Mouse (Mus musculus): ENCODE data around the gene Tomm6. TPM values are rescaled to one million over a fixed set of nuclear protein-coding genes. Genes with fewer than 3 reads are reported as not detected.

Tomm6 gene
- polyA plus RNA-seq (2012; rRNA removed; ENCODE audit: low replicate concordance), result 114 and 120 TPM in 2 replicates

GRCm38 (mm10) chr17:47688344-47688607 lies at the start of gene Tomm6:
Tomm6 (minus strand) TSS chr17:47688386.

DNA sequence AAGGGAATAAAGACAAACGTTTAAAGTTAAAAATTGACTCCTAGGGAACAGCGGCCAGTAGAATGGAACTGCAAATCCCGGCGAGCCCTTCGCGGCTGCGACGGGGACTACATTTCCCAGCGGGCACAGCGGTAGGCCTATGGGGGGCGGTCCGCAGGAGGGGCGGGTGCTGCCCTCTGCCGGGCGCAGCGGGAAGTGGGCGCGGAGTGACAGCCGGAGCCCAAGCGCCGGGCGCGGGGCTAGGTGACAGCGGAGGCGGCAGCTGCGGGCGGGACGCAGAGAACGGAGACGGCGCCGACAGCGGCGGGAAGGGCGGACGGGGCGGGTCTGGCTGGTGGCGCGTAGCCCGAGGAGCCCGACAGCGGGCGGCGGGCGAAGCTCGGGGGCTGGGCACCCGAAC lies 48.7 kb upstream of the Tomm6 start, which contains the start of gene Tfeb:
Gene Tfeb (plus strand): TSS at position 175 of the 400 bp plus-strand sequence.

GRCm38 (mm10) chr17:47726566-47726965 lies 38.4 kb upstream of the Tomm6 start, which contains the start of gene Pgc:
Pgc (plus strand) TSS chr17:47726842.

DNA sequence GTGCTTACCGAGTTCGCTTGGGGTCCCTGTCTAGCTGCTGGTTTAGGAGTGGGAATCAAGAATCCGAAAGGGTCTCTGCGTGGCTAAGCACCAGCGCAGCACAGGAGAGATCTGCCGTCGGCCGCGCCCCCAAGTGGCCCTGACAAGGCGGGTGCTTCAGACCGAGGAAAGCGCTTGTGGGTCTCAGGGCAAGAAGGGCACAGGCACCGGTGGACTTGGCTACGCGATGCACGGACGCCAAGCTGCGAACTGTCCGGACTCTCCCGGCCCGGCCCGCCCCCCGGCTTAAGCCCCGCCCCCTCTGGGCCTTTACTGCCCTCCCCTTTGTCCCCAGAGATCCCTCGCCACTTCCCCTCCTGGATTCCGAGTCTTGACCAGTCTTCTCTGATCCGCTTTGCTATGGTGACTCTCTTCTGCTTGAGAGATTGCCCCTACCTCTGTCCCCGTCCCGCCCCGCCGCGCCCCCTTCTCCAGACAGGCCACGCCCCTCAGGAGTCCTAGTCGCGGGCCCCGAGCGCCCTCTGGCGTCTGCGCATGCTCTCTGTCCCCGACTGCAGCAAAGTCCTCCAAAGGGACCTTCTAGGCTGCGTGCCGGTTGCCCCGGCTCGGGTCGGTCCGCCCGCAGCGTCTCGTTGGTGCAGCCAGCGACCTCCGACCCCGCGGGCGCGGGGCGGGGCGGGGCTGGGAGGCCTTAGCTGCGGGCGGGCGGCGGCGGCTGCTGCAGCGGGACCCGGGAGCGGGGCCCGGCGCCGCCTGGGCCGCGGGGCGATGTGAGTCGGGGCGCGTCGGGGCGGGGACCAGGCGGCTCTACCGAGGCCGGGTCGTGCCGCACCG lies 6.5 kb upstream of the Tomm6 start, which contains the start of gene Prickle4:
Gene Prickle4 (minus strand): TSS at position 234 of the 834 bp plus-strand sequence.

GRCm38 (mm10) chr17:47694442-47694502 lies 6.1 kb upstream of the Tomm6 start, which contains the start of gene Gm21981:
Gm21981 (minus strand) TSS chr17:47694455.

DNA sequence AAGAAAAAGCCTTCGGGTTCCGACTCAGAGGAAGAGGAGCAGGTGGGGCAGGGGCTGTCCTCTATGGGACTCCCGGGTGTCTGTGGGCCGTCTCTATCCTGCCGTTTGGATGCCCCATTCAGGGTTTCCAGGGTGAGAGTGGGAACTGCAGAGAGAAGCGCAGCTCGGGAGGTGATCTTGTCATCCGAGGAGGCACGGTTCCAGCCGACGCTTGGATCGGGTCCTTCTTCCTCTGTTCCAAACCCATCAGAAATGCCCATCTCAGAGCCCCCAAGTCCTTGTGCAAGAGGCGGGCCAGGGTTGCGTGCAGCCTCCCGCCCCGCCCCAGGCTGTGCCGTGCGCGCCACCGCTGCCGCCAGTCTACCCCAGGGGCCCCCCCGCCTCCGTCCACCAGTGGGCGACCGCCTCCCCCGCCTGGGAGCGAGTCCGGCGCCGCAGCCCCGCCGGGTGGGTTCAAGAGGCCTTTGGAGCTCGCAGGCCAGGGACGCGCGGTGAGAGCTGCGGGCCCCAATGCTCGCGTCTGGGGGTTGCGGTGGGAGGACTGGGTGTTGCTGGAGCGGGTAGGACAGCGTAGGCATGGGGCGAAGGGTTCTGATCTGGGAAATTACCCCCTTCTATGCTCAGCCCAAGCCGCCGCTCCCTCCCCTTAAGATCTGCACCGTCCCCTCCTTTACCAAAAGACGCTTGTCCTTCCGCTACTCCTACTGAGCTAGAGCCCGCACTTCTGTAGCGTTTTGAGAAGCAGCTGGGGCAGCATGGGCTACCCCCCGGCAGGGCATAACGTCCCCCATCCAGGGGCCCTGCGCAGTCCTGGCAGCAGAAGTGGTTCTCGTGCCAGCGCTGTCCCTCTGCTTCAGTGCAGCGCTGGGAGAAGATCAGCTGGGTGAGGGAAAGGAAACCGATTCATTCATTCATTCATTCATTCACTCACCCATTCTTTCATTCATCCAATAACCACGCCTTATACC lies 706 bp upstream of the Tomm6 start, which contains the start of gene Frs3:
Gene Frs3 (plus strand): TSS at position 423 of the 968 bp plus-strand sequence.

Other genes with a start within 250 kb of the Tomm6 start
- 23.0 and 29.7 TPM in 2 replicates for gene Taf8, start 186.1 kb downstream of the Tomm6 start, polyA plus RNA-seq (2012; rRNA removed; ENCODE audit: low replicate concordance)
- gene Ccnd3, start 183.3 kb downstream of the Tomm6 start, polyA plus RNA-seq (2012; rRNA removed; ENCODE audit: low replicate concordance), result 140 and 227 TPM in 2 replicates
- 8.7 and 11.1 TPM in 2 replicates for gene Bysl, start 76.9 kb downstream of the Tomm6 start, polyA plus RNA-seq (2012; rRNA removed; ENCODE audit: low replicate concordance)
- gene Med20, start 76.8 kb downstream of the Tomm6 start, polyA plus RNA-seq (2012; rRNA removed; ENCODE audit: low replicate concordance), result 20.8 and 39.5 TPM in 2 replicates
- gene Gm20517, start 76.8 kb downstream of the Tomm6 start, polyA plus RNA-seq (2012; rRNA removed; ENCODE audit: low replicate concordance), result 1.0 and 1.2 TPM in 2 replicates
- gene Usp49, start 57.7 kb downstream of the Tomm6 start, polyA plus RNA-seq (2012; rRNA removed; ENCODE audit: low replicate concordance), result 6.2 and 6.9 TPM in 2 replicates
- gene Frs3, start 644 bp upstream of the Tomm6 start, polyA plus RNA-seq (2012; rRNA removed; ENCODE audit: low replicate concordance), result 15.2 and 18.4 TPM in 2 replicates
- gene Gm21981, start 6.1 kb upstream of the Tomm6 start, polyA plus RNA-seq (2012; rRNA removed; ENCODE audit: low replicate concordance), result 0.98 and 1.2 TPM in 2 replicates
- 5.1 and 8.2 TPM in 2 replicates for gene Prickle4, start 6.3 kb upstream of the Tomm6 start, polyA plus RNA-seq (2012; rRNA removed; ENCODE audit: low replicate concordance)
- 0.75 and 0.88 TPM in 2 replicates for gene Pgc, start 38.5 kb upstream of the Tomm6 start, polyA plus RNA-seq (2012; rRNA removed; ENCODE audit: low replicate concordance)
- gene Tfeb, start 48.6 kb upstream of the Tomm6 start, polyA plus RNA-seq (2012; rRNA removed; ENCODE audit: low replicate concordance), result 55.1 and 72.0 TPM in 2 replicates
- 30.1 and 64.7 TPM in 2 replicates for gene Mdfi, start 146.3 kb upstream of the Tomm6 start, polyA plus RNA-seq (2012; rRNA removed; ENCODE audit: low replicate concordance)
- gene Foxp4, start 236.3 kb upstream of the Tomm6 start, polyA plus RNA-seq (2012; rRNA removed; ENCODE audit: low replicate concordance), result 53.5 and 160 TPM in 2 replicates

Measured in mammary gland, adult 2 months (tissue).